Mouse (Mus musculus): ENCODE measurements around the gene Inpp5d.

DNA sequence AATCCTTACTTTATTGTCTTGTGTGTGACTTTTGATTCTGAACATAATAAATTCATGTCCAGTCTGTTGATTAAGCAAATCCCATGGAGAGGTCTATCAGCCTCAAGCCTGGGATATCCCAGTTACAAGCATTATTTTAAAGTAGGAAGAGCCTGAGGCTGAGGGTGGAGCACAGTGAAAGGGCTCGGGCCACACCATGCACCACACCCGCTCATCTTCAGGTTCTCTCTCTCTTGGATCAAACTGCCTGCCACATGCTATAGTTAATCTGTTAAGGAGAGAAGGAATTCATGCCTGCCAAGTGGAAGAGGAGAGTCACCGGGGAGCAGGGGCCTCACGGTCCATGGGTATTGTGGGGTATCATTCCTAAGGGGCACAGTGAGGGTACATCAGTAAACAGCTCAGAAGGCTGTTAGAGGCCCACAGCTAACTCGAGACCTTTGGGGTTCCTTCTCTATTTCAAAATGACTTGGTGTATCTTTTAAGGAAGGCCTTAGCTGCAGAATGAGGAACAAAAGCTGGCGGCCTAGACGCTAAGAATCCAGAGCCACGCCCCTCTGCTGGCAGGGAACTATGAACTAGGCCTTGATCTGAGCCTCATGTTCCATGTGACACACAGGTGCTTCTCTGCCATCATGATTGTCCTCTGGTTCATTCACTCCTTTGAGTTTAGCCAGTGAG is 39.0 kb downstream of the Inpp5d start:
- TF ChIP-seq CTCF (IDR thresholded peaks at IDR 0.05; ENCODE audit: low read depth): no peak
- no peak for TF ChIP-seq EP300 (optimal IDR thresholded peaks at IDR 0.05)
